Mouse (Mus musculus) liver, embryonic 11.5 days (tissue): Measurements from ENCODE around the gene Pnkd. TPM values are rescaled to one million over a fixed set of nuclear protein-coding genes. Genes with fewer than 3 reads are reported as not detected.

Experiments
- ATAC-seq: fragments of 200-750 bp; cut with Nextera tagmentation; replicated peaks from 2 replicates; pipeline ENCODE4 v1.8.0; 2017; ENCODE audit warnings: moderate number of reproducible peaks, mild to moderate bottlenecking, moderate TSS enrichment, moderate library complexity; ENCODE audit not compliant: low FRiP score
- DNase-seq: peaks from one replicate; pipeline ENCODE4 v3.0.0-alpha.2; 2017; ENCODE audit warnings: low spot score
- H3K27ac ChIP-seq: fragments of 300-500 bp; sonication (generic); 2 replicates; pipeline ENCODE4 v1.5.1; 2014; ENCODE audit warnings: mild to moderate bottlenecking, low read depth, low read length, control low read depth
- H3K27me3 ChIP-seq: fragments of 300-500 bp; sonication (generic); replicated peaks from 2 replicates; pipeline ENCODE4 v1.6.1; 2014; ENCODE audit warnings: low read length, mixed read lengths; ENCODE audit not compliant: control insufficient read depth, insufficient read depth
- H3K36me3 ChIP-seq: fragments of 300-500 bp; sonication (generic); 2 replicates; pipeline ENCODE4 v1.6.1; 2014; ENCODE audit warnings: mild to moderate bottlenecking, low read length, moderate library complexity, mixed read lengths; ENCODE audit not compliant: control insufficient read depth, insufficient read depth
- H3K4me1 ChIP-seq: fragments of 300-500 bp; sonication (generic); replicated peaks from 2 replicates; pipeline ENCODE4 v1.6.1; 2014; ENCODE audit warnings: low read length, mixed read lengths; ENCODE audit not compliant: control insufficient read depth, insufficient read depth
- H3K4me2 ChIP-seq: fragments of 300-500 bp; sonication (generic); 2 replicates; pipeline ENCODE4 v1.6.1; 2014; ENCODE audit warnings: mild to moderate bottlenecking, control low read depth, moderate library complexity
- H3K4me3 ChIP-seq: fragments of 300-500 bp; sonication (generic); 2 replicates; pipeline ENCODE4 v1.5.1; 2014; ENCODE audit warnings: low read depth, low read length, control low read depth
- H3K9ac ChIP-seq: fragments of 300-500 bp; sonication (generic); 2 replicates; pipeline ENCODE4 v1.6.1; 2014; ENCODE audit warnings: low read depth, low read length, control low read depth
- H3K9me3 ChIP-seq: fragments of 300-500 bp; sonication (generic); 2 replicates; pipeline ENCODE4 v1.6.1; 2016; ENCODE audit warnings: low read length, inconsistent platforms, mixed read lengths; ENCODE audit not compliant: control insufficient read depth
- WGBS: fragments of 180-500 bp; shearing (Covaris S2); extraction: QIAGEN DNeasy Blood & Tissue Kit; methylation state at CpG from one replicate; pipeline ENCODE4 v1.1.7; 2014; 5-methylcytosine and 5-hydroxymethylcytosine counted together
- polyA plus RNA-seq: library from polyadenylated mRNA; unstranded; fragments of >200 nt; fragmentation: Nextera tagmentation; extraction: Ambion mirVana; gene quantifications from 2 replicates; pipeline ENCODE4 v1.2.1, GENCODE M21; 2014

Gene Pnkd
- polyA plus RNA-seq, 1 experiment from 2014 or later, result 84.3 TPM

- Histone ChIP-seq H3K4me1 (peaks cover 9% of the 10 kb centered on the region), H3K27ac (no peak overlapping the region; the same call in 1 of the 2 replicates), H3K9ac (no peak overlapping the region), H3K9me3 (no peaks in the 10 kb centered on the region), H3K4me3 (no peak overlapping the region), H3K4me2 (no peak overlapping the region), H3K36me3 (no peaks in the 10 kb centered on the region), H3K27me3 (no peaks in the 10 kb centered on the region)
- ATAC-seq (no peak), DNase-seq (no peak)
- WGBS, result 76% methylated on average over 4 of the region's 4 CpGs
These were observed 91.7 kb downstream of the Pnkd start for GRCm38 (mm10) chr1:74376396-74376795.

- ATAC-seq, result no peak
- Histone ChIP-seq H3K27me3 (no peaks in the 10 kb centered on the region), H3K4me1 (peaks cover 17% of the 10 kb centered on the region), H3K4me2 (no peak overlapping the region), H3K9me3 (no peaks in the 10 kb centered on the region), H3K27ac (no peak overlapping the region), H3K4me3 (no peak overlapping the region), H3K9ac (no peak overlapping the region), H3K36me3 (no peaks in the 10 kb centered on the region)
- 74% methylated on average over 7 of the region's 7 CpGs for WGBS
- no peak for DNase-seq
These were observed 94.4 kb downstream of the Pnkd start for GRCm38 (mm10) chr1:74379058-74379504.

DNA sequence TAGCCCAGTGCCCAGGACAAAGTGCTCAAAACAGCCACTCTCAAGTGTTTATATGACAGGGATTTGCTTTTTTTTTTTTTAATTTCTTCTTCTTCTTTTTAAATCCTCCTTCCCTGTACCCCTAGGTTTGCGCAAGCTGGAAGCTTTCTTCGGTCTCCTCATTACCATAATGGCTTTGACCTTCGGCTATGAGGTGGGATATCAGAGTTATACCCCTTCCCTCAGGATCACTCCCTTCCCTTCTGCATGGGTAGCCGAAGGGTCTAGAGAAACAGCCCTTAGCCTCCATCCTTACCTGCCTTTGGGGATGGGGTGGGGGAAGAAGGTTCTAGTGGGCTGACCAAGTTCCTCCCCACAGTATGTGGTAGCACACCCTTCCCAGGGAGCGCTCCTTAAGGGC, 95.8 kb downstream of the Pnkd start:
- 84% methylated on average over 5 of the region's 5 CpGs for WGBS
- DNase-seq, result no peak
- no peak overlapping the region for H3K27ac ChIP-seq
- H3K27me3 ChIP-seq, result no peaks in the 10 kb centered on the region
- H3K4me1 ChIP-seq, result peaks cover 22% of the 10 kb centered on the region
- H3K9me3 ChIP-seq, result no peaks in the 10 kb centered on the region
- no peak overlapping the region for H3K4me2 ChIP-seq
- ATAC-seq, result no peak
- no peaks in the 10 kb centered on the region for H3K36me3 ChIP-seq
- H3K9ac ChIP-seq, result no peak overlapping the region
- H3K4me3 ChIP-seq, result no peak overlapping the region

GRCm38 (mm10) chr1:74381588-74382021, 96.9 kb downstream of the Pnkd start:
- DNase-seq, result no peak
- Histone ChIP-seq H3K27ac (no peak overlapping the region), H3K9me3 (no peaks in the 10 kb centered on the region), H3K4me3 (no peak overlapping the region), H3K27me3 (no peaks in the 10 kb centered on the region), H3K9ac (no peak overlapping the region), H3K4me2 (no peak overlapping the region), H3K4me1 (peaks cover 22% of the 10 kb centered on the region), H3K36me3 (no peaks in the 10 kb centered on the region)
- 60% methylated on average over 10 of the region's 10 CpGs for WGBS
- no peak for ATAC-seq

DNA sequence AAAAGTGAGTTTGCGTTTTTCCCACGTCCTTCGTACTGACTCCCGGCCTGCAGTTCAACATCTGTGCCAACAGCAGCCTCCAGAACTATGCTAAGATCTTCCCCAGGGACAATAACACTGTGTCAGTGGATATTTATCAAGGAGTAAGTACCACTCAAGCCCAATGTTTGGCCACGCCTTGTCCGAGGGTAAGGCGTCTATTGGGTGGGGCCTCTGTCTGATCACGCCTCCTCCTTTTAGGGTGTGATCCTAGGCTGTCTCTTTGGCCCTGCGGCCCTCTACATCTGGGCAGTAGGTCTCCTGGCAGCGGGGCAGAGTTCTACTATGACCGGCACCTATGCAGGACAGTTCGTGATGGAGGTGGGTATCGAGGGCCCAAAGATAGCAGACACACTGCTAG, 98.7 kb downstream of the Pnkd start:
- no peak overlapping the region for H3K9ac ChIP-seq
- no peaks in the 10 kb centered on the region for H3K36me3 ChIP-seq
- H3K4me3 ChIP-seq, result no peak overlapping the region
- DNase-seq (no peak), ATAC-seq (no peak)
- H3K4me2 ChIP-seq, result no peak overlapping the region
- peaks cover 28% of the 10 kb centered on the region for H3K4me1 ChIP-seq
- H3K9me3 ChIP-seq, result no peaks in the 10 kb centered on the region
- H3K27me3 ChIP-seq, result no peaks in the 10 kb centered on the region
- H3K27ac ChIP-seq, result no peak overlapping the region
- WGBS, result 78% methylated on average over 13 of the region's 13 CpGs

DNA sequence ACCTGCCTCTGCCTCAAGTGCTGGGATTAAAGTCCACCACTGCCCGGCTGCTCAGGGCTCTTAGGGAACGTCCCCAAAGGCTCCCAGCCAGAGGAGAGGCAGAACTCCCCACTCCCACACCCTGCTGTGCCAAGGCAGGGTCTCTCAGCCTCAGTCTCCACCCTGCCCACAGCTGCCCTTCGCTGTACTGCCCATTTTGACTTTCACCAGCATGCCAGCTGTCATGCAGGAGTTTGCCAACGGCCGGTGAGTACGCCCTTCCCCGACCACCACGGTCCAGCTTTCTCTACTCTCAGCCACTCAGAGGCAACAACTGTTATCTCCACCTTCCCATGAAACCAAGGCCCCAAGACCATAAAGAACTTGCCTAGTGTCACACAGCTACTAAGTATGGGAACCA, 99.8 kb downstream of the Pnkd start:
- Histone ChIP-seq H3K9ac (no peak overlapping the region), H3K4me1 (peaks cover 30% of the 10 kb centered on the region), H3K36me3 (no peaks in the 10 kb centered on the region), H3K9me3 (no peaks in the 10 kb centered on the region), H3K27me3 (no peaks in the 10 kb centered on the region), H3K27ac (no peak overlapping the region), H3K4me2 (no peak overlapping the region), H3K4me3 (no peak overlapping the region)
- DNase-seq, result no peak
- WGBS, result 72% methylated on average over 8 of the region's 8 CpGs
- ATAC-seq, result no peak

DNA sequence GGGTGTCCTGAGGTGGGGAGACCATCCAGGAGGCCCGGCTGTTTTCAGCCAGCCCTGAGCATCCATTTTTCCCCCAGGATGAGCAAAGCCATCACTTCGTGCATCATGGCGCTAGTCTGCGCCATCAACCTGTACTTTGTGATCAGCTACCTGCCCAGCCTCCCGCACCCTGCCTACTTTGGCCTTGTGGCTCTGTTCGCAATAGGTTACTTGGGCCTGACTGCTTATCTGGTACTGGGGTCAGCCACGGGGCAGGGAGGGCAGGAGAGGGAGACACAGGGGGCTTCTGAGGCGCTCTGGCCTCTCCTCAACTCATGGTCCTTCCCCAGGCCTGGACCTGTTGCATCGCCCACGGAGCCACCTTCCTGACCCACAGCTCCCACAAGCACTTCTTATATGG, 100.3 kb downstream of the Pnkd start:
- no peak overlapping the region for H3K9ac ChIP-seq
- no peak for DNase-seq
- no peak overlapping the region for H3K4me3 ChIP-seq
- 85% methylated on average over 10 of the region's 10 CpGs for WGBS
- H3K4me2 ChIP-seq, result no peak overlapping the region
- peaks cover 30% of the 10 kb centered on the region for H3K4me1 ChIP-seq
- H3K27ac ChIP-seq, result no peak overlapping the region
- no peaks in the 10 kb centered on the region for H3K36me3 ChIP-seq
- no peaks in the 10 kb centered on the region for H3K9me3 ChIP-seq
- no peak for ATAC-seq
- H3K27me3 ChIP-seq, result no peaks in the 10 kb centered on the region

DNA sequence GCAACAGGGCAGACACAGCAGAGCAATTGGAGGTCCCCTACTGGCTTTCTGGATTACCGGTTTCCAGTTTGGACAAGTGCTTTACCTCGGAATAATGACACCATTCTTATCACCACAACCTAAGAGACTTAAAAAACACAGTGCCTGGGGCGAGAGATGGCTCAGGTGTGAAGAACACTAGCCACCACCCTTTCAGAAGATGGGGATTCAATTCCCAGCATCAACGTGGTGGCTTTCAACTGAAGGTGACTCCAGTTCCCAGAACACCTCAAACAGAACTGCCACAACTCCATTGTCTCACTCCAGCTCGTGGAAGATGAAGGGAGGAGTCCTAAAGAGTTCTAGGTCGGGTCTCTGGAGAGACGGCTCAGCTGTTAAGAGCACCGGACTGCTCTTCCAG, 100.8 kb downstream of the Pnkd start:
- H3K9ac ChIP-seq, result no peak overlapping the region
- 86% methylated on average over 8 of the region's 8 CpGs for WGBS
- no peak overlapping the region for H3K27ac ChIP-seq
- no peaks in the 10 kb centered on the region for H3K36me3 ChIP-seq
- peaks cover 34% of the 10 kb centered on the region for H3K4me1 ChIP-seq
- no peaks in the 10 kb centered on the region for H3K27me3 ChIP-seq
- no peak for ATAC-seq
- no peak overlapping the region for H3K4me2 ChIP-seq
- H3K4me3 ChIP-seq, result no peak overlapping the region
- H3K9me3 ChIP-seq, result no peaks in the 10 kb centered on the region
- DNase-seq, result no peak

GRCm38 (mm10) chr1:74386363-74386713, 101.6 kb downstream of the Pnkd start:
- Histone ChIP-seq H3K4me2 (peak overlapping the region; percentile 65), H3K27ac (peak overlapping the region; percentile 78), H3K36me3 (no peaks in the 10 kb centered on the region), H3K9me3 (no peaks in the 10 kb centered on the region), H3K4me3 (peak overlapping the region; percentile 59), H3K27me3 (no peaks in the 10 kb centered on the region), H3K9ac (peak overlapping the region; percentile 82), H3K4me1 (peaks cover 39% of the 10 kb centered on the region)
- no peak for DNase-seq
- no peak for ATAC-seq
- 57% methylated on average over 7 of the region's 10 CpGs for WGBS
